Mouse (Mus musculus) erythroblast, embryonic 14.5 days (primary cell): Measurements from ENCODE around the gene 2310034G01Rik.

ENCODE experiments used
- GATA1 ChIP-seq: IDR thresholded peaks from 2 replicates; pipeline ENCODE4 v1.6.1; 2012; ENCODE audit warnings: low read length, inconsistent platforms, mixed read lengths
- TAL1 ChIP-seq: IDR thresholded peaks from 3 replicates; pipeline ENCODE4 v1.6.1; 2012; ENCODE audit warnings: low read length, inconsistent platforms, mixed read lengths

DNA sequence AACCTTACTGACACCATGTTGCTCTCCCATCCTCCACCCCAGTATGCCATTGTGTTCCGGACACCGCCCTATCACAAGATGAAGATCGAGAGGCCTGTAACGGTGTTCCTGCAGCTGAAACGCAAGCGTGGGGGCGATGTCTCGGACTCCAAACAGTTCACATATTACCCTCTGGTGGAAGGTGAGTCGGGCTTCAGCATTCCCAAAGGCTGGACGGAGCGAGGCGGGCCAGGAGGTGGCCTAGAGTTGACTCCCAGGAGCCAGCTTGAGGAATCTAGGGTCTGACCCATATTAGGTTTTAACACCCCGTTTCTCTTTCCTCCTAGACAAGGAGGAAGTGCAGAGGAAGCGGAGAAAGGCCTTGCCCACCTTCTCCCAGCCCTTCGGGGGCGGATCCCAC lies 41.8 kb downstream of the 2310034G01Rik start:
- TF ChIP-seq TAL1 (no peak), GATA1 (no peak)
